Mouse (Mus musculus) MEL (cell line): ENCODE measurements at regions not wholly inside any gene's neighbourhood (a gene's known extent, or its start where the extent isn't known, plus 50 kb on each side); places are given as distances from the start of the nearest gene placed in this dataset.

ENCODE experiments used
- DNase-seq: peaks from one replicate; pipeline ENCODE4 v3.0.0; 2011; ENCODE audit warnings: low read depth, low spot score
- H3K27ac ChIP-seq: 2 replicates; pipeline ENCODE4 v1.5.1; 2012; ENCODE audit warnings: low read depth, mild to moderate bottlenecking, control low read depth, low read length, moderate library complexity; ENCODE audit not compliant: control insufficient read depth
- H3K27me3 ChIP-seq, 2 experiments: fragments of 150-350 bp in 1 of 2; sonication (generic) in 1 of 2; 2 replicates each; pipeline ENCODE4 v1.6.1; 2012; ENCODE audit warnings: low read length in 2 of 2, mild to moderate bottlenecking in 2 of 2, improper control_type of control experiment in 1 of 2, moderate library complexity in 1 of 2; ENCODE audit not compliant: insufficient read depth in 2 of 2, control insufficient read depth in 1 of 2
- H3K36me3 ChIP-seq, 2 experiments: 2 replicates each; pipeline ENCODE4 v1.6.1; 2012 to 2014; ENCODE audit warnings: low read length in 2 of 2, improper control_type of control experiment in 1 of 2, inconsistent platforms in 1 of 2, mild to moderate bottlenecking in 1 of 2; ENCODE audit not compliant: insufficient read depth in 2 of 2, control insufficient read depth in 1 of 2
- H3K4me1 ChIP-seq, 2 experiments: fragments of 150-350 bp in 1 of 2; sonication (generic) in 1 of 2; 2 replicates each; pipeline ENCODE4 v1.6.1; 2012; ENCODE audit warnings: low read length in 2 of 2, improper control_type of control experiment in 1 of 2, mild to moderate bottlenecking in 1 of 2; ENCODE audit not compliant: insufficient read depth in 2 of 2, control insufficient read depth in 1 of 2
- H3K4me3 ChIP-seq, 2 experiments: fragments of 150-350 bp in 1 of 2; sonication (generic) in 1 of 2; 2 replicates each; pipeline ENCODE4 v1.5.1; 2012; ENCODE audit warnings: low read depth in 2 of 2, low read length in 2 of 2, mild to moderate bottlenecking in 2 of 2, moderate library complexity in 2 of 2, control low read depth in 1 of 2, improper control_type of control experiment in 1 of 2; ENCODE audit not compliant: control insufficient read depth in 1 of 2, insufficient read depth in 1 of 2
- H3K79me2 ChIP-seq: 2 replicates; pipeline ENCODE4 v1.6.1; 2012; ENCODE audit warnings: mild to moderate bottlenecking, low read length, moderate library complexity; ENCODE audit not compliant: control insufficient read depth, poor library complexity, insufficient read depth
- H3K9ac ChIP-seq: 2 replicates; pipeline ENCODE4 v1.6.1; 2012; ENCODE audit warnings: low read depth, mild to moderate bottlenecking, control low read depth, low read length, moderate library complexity; ENCODE audit not compliant: control insufficient read depth, poor library complexity, severe bottlenecking
- H3K9me3 ChIP-seq: fragments of 150-350 bp; sonication (generic); replicated peaks from 2 replicates; pipeline ENCODE4 v1.6.1; 2012; ENCODE audit warnings: mild to moderate bottlenecking, low read length, improper control_type of control experiment, moderate library complexity; ENCODE audit not compliant: insufficient read depth
- CHD1 ChIP-seq: IDR thresholded peaks from 2 replicates; pipeline ENCODE4 v1.6.1; 2012; ENCODE audit warnings: low read depth, mild to moderate bottlenecking, inconsistent platforms, low read length, improper control_type of control experiment
- CHD2 ChIP-seq: IDR thresholded peaks from 2 replicates; pipeline ENCODE4 v1.6.1; 2011; ENCODE audit warnings: low read length, improper control_type of control experiment
- CTCF ChIP-seq, 3 experiments: IDR thresholded peaks in 2 of 3; conservative IDR thresholded peaks in 1 of 3; 2 replicates each; pipeline ENCODE4 v1.5.1; 2011 to 2012; ENCODE audit warnings: low read length in 3 of 3, low read depth in 2 of 3, mild to moderate bottlenecking in 2 of 3, improper control_type of control experiment in 1 of 3, inconsistent platforms in 1 of 3, mixed read lengths in 1 of 3, moderate library complexity in 1 of 3; ENCODE audit not compliant: control insufficient read depth in 1 of 3, insufficient read depth in 1 of 3, poor library complexity in 1 of 3, severe bottlenecking in 1 of 3
- E2F4 ChIP-seq: IDR thresholded peaks from 2 replicates; pipeline ENCODE4 v1.6.1; 2011; ENCODE audit warnings: low read depth, low read length, improper control_type of control experiment, borderline replicate concordance
- ELF1 ChIP-seq: IDR thresholded peaks from 2 replicates; pipeline ENCODE4 v1.6.1; 2014; ENCODE audit warnings: low read depth, mild to moderate bottlenecking, inconsistent platforms, low read length, improper control_type of control experiment, moderate library complexity
- ETS1 ChIP-seq: IDR thresholded peaks from 2 replicates; pipeline ENCODE4 v1.6.1; 2012; ENCODE audit warnings: low read depth, mild to moderate bottlenecking, inconsistent platforms, low read length, improper control_type of control experiment, moderate library complexity
- GABPA ChIP-seq: IDR thresholded peaks from 2 replicates; pipeline ENCODE4 v1.6.1; 2012; ENCODE audit warnings: low read depth, mild to moderate bottlenecking, inconsistent platforms, low read length, improper control_type of control experiment, moderate library complexity
- GATA1 ChIP-seq: IDR thresholded peaks from 2 replicates; pipeline ENCODE4 v1.6.1; 2011; ENCODE audit warnings: low read depth, low read length, improper control_type of control experiment
- HCFC1 ChIP-seq: IDR thresholded peaks from 2 replicates; pipeline ENCODE4 v1.6.1; 2012; ENCODE audit warnings: low read depth, mild to moderate bottlenecking, inconsistent platforms, low read length, improper control_type of control experiment, moderate library complexity
- JUND ChIP-seq: IDR thresholded peaks from 2 replicates; pipeline ENCODE4 v1.6.1; 2011; ENCODE audit warnings: low read depth, mild to moderate bottlenecking, improper control_type of control experiment, low read length
- KAT2A ChIP-seq: conservative IDR thresholded peaks from 2 replicates; pipeline ENCODE4 v1.6.1; 2012; ENCODE audit warnings: low read depth, low read length, improper control_type of control experiment, inconsistent platforms
- MAFK ChIP-seq: IDR thresholded peaks from 2 replicates; pipeline ENCODE4 v1.6.1; 2011; ENCODE audit warnings: low read depth, mild to moderate bottlenecking, low read length, improper control_type of control experiment, borderline replicate concordance
- MAZ ChIP-seq: IDR thresholded peaks from 2 replicates; pipeline ENCODE4 v1.6.1; 2012; ENCODE audit warnings: low read depth, mild to moderate bottlenecking, inconsistent platforms, low read length, improper control_type of control experiment
- MXI1 ChIP-seq: IDR thresholded peaks from 2 replicates; pipeline ENCODE4 v1.6.1; 2011; ENCODE audit warnings: mild to moderate bottlenecking, low read depth, low read length, improper control_type of control experiment
- MYB ChIP-seq: IDR thresholded peaks from 2 replicates; pipeline ENCODE4 v1.6.1; 2011; ENCODE audit warnings: mild to moderate bottlenecking, low read depth, low read length, improper control_type of control experiment
- MYC ChIP-seq: IDR thresholded peaks from 2 replicates; pipeline ENCODE4 v1.6.1; 2011; ENCODE audit warnings: low read depth, mild to moderate bottlenecking, low read length, improper control_type of control experiment, moderate library complexity
- POLR2A ChIP-seq, 2 experiments: IDR thresholded peaks; 2 replicates each; pipeline ENCODE4 v1.6.1; 2011 to 2012; ENCODE audit warnings: low read length in 2 of 2, mild to moderate bottlenecking in 2 of 2, control low read depth in 1 of 2, improper control_type of control experiment in 1 of 2, low read depth in 1 of 2, moderate library complexity in 1 of 2; ENCODE audit not compliant: control insufficient read depth in 1 of 2, insufficient read depth in 1 of 2, poor library complexity in 1 of 2
- POLR2AphosphoS2 ChIP-seq: IDR thresholded peaks from 2 replicates; pipeline ENCODE4 v1.6.1; 2011; ENCODE audit warnings: low read length, improper control_type of control experiment
- POLR2AphosphoS5 ChIP-seq: IDR thresholded peaks from 2 replicates; pipeline ENCODE4 v1.6.1; 2012; ENCODE audit warnings: low read depth, borderline replicate concordance, mild to moderate bottlenecking, inconsistent platforms, low read length, moderate library complexity, mixed read lengths
- RAD21 ChIP-seq: IDR thresholded peaks from 2 replicates; pipeline ENCODE4 v1.6.1; 2011; ENCODE audit warnings: mild to moderate bottlenecking, low read depth, low read length, improper control_type of control experiment
- RCOR1 ChIP-seq: IDR thresholded peaks from 2 replicates; pipeline ENCODE4 v1.6.1; 2012; ENCODE audit warnings: low read depth, mild to moderate bottlenecking, inconsistent platforms, low read length, improper control_type of control experiment
- SIN3A ChIP-seq: IDR thresholded peaks from 2 replicates; pipeline ENCODE4 v1.6.1; 2012; ENCODE audit warnings: low read length, improper control_type of control experiment, inconsistent platforms
- SMC3 ChIP-seq: IDR thresholded peaks from 2 replicates; pipeline ENCODE4 v1.6.1; 2011; ENCODE audit warnings: low read depth, low read length, improper control_type of control experiment
- TBP ChIP-seq: IDR thresholded peaks from 2 replicates; pipeline ENCODE4 v1.8.0; 2011; ENCODE audit warnings: low read depth, low read length, improper control_type of control experiment
- TCF12 ChIP-seq: IDR thresholded peaks from 2 replicates; pipeline ENCODE4 v1.6.1; 2014; ENCODE audit warnings: low read depth, mild to moderate bottlenecking, inconsistent platforms, low read length, improper control_type of control experiment, moderate library complexity
- UBTF ChIP-seq: IDR thresholded peaks from 2 replicates; pipeline ENCODE4 v1.6.1; 2012; ENCODE audit warnings: low read depth, mild to moderate bottlenecking, inconsistent platforms, low read length, improper control_type of control experiment, moderate library complexity, borderline replicate concordance; ENCODE audit not compliant: insufficient read depth
- ZC3H11A ChIP-seq: IDR thresholded peaks from 2 replicates; pipeline ENCODE4 v1.6.1; 2012; ENCODE audit warnings: low read depth, mild to moderate bottlenecking, inconsistent platforms, low read length, improper control_type of control experiment
- ZNF384 ChIP-seq: IDR thresholded peaks from 2 replicates; pipeline ENCODE4 v1.6.1; 2012; ENCODE audit warnings: low read depth, mild to moderate bottlenecking, inconsistent platforms, low read length, improper control_type of control experiment

DNA sequence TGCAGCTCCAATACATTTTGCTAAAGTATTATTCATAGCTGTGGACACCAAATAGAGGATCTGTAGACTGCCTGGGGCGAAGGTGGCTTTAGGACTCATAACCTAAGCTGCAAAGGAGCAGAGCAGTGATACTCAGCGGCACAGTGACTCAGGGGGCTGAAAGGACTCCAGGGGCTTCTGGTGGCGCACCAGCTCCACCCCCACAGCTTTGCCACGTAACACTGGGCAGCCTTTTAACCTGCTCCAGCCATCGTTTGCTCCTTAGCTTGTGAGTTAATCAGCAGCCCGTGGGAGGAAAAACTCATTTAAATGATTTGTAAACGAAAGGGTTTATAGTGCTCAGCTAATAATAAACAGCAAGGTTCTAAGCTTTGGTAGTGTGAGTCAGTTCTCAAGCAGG lies 532.4 kb downstream of the Elavl2 start:
- Histone ChIP-seq H3K4me3 (no peak overlapping the region), H3K79me2 (no peaks in the 10 kb centered on the region), H3K9me3 (no peaks in the 10 kb centered on the region), H3K27me3 (no peaks in the 10 kb centered on the region), H3K4me1 (no peaks in the 10 kb centered on the region), H3K36me3 (no peaks in the 10 kb centered on the region), H3K9ac (no peak overlapping the region), H3K27ac (no peak overlapping the region)
- no peak for DNase-seq
- TF ChIP-seq E2F4 (no peak), MYB (no peak), HCFC1 (no peak), POLR2AphosphoS5 (no peak), ELF1 (no peak), SIN3A (no peak), GABPA (no peak), RCOR1 (no peak), ETS1 (no peak), MYC (no peak), ZC3H11A (no peak), SMC3 (no peak), POLR2AphosphoS2 (no peak), MAZ (no peak), JUND (no peak)

DNA sequence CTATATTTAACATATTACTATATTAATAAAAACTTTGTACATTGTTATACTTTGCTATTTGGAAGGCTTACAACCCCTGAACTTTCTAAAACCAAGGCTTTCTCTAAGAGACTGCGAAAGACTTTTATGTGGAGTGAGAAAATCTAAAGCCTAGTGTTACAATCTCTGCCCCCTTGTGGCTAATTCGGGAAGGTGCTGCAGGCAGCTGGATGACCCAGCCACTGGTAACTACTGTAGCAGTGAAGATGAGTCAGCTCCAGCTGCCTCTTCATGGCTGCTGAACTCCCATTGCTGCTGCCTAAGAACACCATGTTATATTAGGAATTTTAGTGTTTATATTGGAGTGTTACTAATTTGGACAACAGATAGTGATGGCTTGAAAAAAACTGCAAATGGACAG lies 539.7 kb downstream of the Elavl2 start:
- TF ChIP-seq POLR2AphosphoS5 (no peak), POLR2AphosphoS2 (no peak), CTCF (IDR thresholded peaks at IDR 0.05 in 2 of 3, conservative IDR thresholded peaks at IDR 0.05 in 1 of 3; ENCODE audit: control insufficient read depth in 1 of 3, insufficient read depth in 1 of 3, low read depth in 2 of 3, low read length in 3 of 3, poor library complexity in 1 of 3, severe bottlenecking in 1 of 3) (peak in 2 of 3 experiments; percentile 55 to 57; a peak in 5 of 6 replicates), ZC3H11A (peak; percentile 44), MYB (no peak), GABPA (no peak), RAD21 (peak; percentile 24), ZNF384 (no peak), SMC3 (peak; percentile 63), SIN3A (no peak), HCFC1 (no peak), MAZ (no peak), GATA1 (no peak), CHD2 (no peak), KAT2A (no peak), MXI1 (no peak), TBP (no peak), POLR2A (IDR thresholded peaks at IDR 0.05; ENCODE audit: control insufficient read depth in 1 of 2, insufficient read depth in 1 of 2, low read depth in 1 of 2, low read length in 2 of 2, poor library complexity in 1 of 2) (no peak), RCOR1 (no peak), E2F4 (no peak), UBTF (no peak), CHD1 (no peak), TCF12 (no peak), MAFK (no peak)
- no peaks in the 10 kb centered on the region for H3K9me3 ChIP-seq
- DNase-seq = peak; percentile 21
- no peaks in the 10 kb centered on the region for H3K27me3 ChIP-seq
- H3K27ac ChIP-seq = no peak overlapping the region
- no peaks in the 10 kb centered on the region for H3K36me3 ChIP-seq
- H3K79me2 ChIP-seq = no peaks in the 10 kb centered on the region
- H3K4me1 ChIP-seq = no peaks in the 10 kb centered on the region
- no peak overlapping the region for H3K9ac ChIP-seq
- no peak overlapping the region for H3K4me3 ChIP-seq
